ENCODE assay signal across 11 mouse cellular contexts in genomic region chr10:105783766-105784165, GRCm38 (mm10). TPM values are rescaled to one million over a fixed set of nuclear protein-coding genes. Genes with fewer than 3 reads are reported as not detected.
DNase-seq lines count a peak whose midpoint lies in the region; ATAC-seq lines count a peak whose summit lies in the region.
"Had no signal": no experiment of that assay in that cellular context is flagged by ENCODE, and none has a peak within 500 bp of the region (broad histone marks: within the 10 kb centered on the region; RNA-seq: fewer than 3 reads in every experiment).

No protein-coding gene starts in this region.

- peak; percentile 62; the same call in 1 of the 2 replicates for ATAC-seq in lung, embryonic 15.5 days (ENCODE audit: borderline replicate concordance, extremely low read depth, low FRiP score, low TSS enrichment)

- H3K9me3 ChIP-seq in lung, embryonic 15.5 days: no peaks in the 10 kb centered on the region
- H3K9me3 ChIP-seq in embryonic facial prominence, embryonic 10.5 days: no peaks in the 10 kb centered on the region
- H3K9me3 ChIP-seq: limb, embryonic 13.5 days had no signal

- no peaks in the 10 kb centered on the region for H3K27me3 ChIP-seq in lung, embryonic 15.5 days
- no peaks in the 10 kb centered on the region for H3K27me3 ChIP-seq in embryonic facial prominence, embryonic 10.5 days (replicated peaks; ENCODE audit: low read depth, poor library complexity, severe bottlenecking)
- H3K27me3 ChIP-seq: limb, embryonic 13.5 days had no signal

- no peak overlapping the region for H3K4me2 ChIP-seq in lung, embryonic 15.5 days
- H3K4me2 ChIP-seq: limb, embryonic 13.5 days had no signal

- 58% methylated on average over 8 of the region's 8 CpGs for WGBS in lung, embryonic 15.5 days
- 92% methylated on average over 8 of the region's 8 CpGs for WGBS in embryonic facial prominence, embryonic 10.5 days

- H3K27ac ChIP-seq in lung, embryonic 15.5 days: no peak overlapping the region
- no peak overlapping the region for H3K27ac ChIP-seq in embryonic facial prominence, embryonic 10.5 days (replicated peaks)
- H3K27ac ChIP-seq: limb, embryonic 13.5 days had no signal

- DNase-seq in heart, postnatal 14 days: peak; percentile 21 to 53
- DNase-seq in heart, adult 11 months: no peak
- peak; percentile 62 to 66 for DNase-seq in right cerebral cortex, postnatal 10 days (ENCODE audit: low spot score in 2 of 2)
- DNase-seq in right cerebral cortex, postnatal 4 days: no peak
- DNase-seq in testis, postnatal 14 days (ENCODE audit: low spot score): peak; percentile 12
- DNase-seq in cerebellum, adult 8-10 months: no peak
- DNase-seq in embryonic facial prominence, embryonic 10.5 days (ENCODE audit: low spot score): no peak
- DNase-seq: adrenal gland, postnatal 10 days; kidney, adult 2 months had no signal

- intact Hi-C loops in heart, postnatal 14 days (cut with DNase I): no loop called here

- H3K9ac ChIP-seq in lung, embryonic 15.5 days: no peak overlapping the region
- H3K9ac ChIP-seq: limb, embryonic 13.5 days had no signal

- no peaks in the 10 kb centered on the region for H3K4me1 ChIP-seq in lung, embryonic 15.5 days
- no peaks in the 10 kb centered on the region for H3K4me1 ChIP-seq in embryonic facial prominence, embryonic 10.5 days
- H3K4me1 ChIP-seq: limb, embryonic 13.5 days had no signal

- H3K4me3 ChIP-seq in lung, embryonic 15.5 days: no peak overlapping the region
- H3K4me3 ChIP-seq in embryonic facial prominence, embryonic 10.5 days: no peak overlapping the region
- H3K4me3 ChIP-seq: limb, embryonic 13.5 days had no signal

- no peaks in the 10 kb centered on the region for H3K36me3 ChIP-seq in lung, embryonic 15.5 days
- H3K36me3 ChIP-seq in embryonic facial prominence, embryonic 10.5 days (replicated peaks): no peaks in the 10 kb centered on the region

RNA-seq across cellular contexts. Expression of gene Ccdc59, which starts 57.1 kb away (rescaled TPM):
- 1 to 10 TPM; 9.7 to 9.8 TPM for total RNA-seq in heart, postnatal 14 days (2021)
- 54.1 and 60.2 TPM in 2 replicates for polyA plus RNA-seq in lung, embryonic 15.5 days (2015; fragmentation: Nextera tagmentation; extraction: Ambion mirVana)
- polyA plus RNA-seq in embryonic facial prominence, embryonic 10.5 days (2016; fragmentation: Nextera tagmentation; extraction: Ambion mirVana): 55.6 and 57.6 TPM in 2 replicates

RNA-seq across cellular contexts. Expression of gene Mettl25, which starts 57.4 kb away (rescaled TPM):
- total RNA-seq in heart, postnatal 14 days (2021): 1 to 10 TPM; 4.7 to 5.5 TPM
- 12.6 and 13.1 TPM in 2 replicates for polyA plus RNA-seq in lung, embryonic 15.5 days (2015; fragmentation: Nextera tagmentation; extraction: Ambion mirVana)
- polyA plus RNA-seq in embryonic facial prominence, embryonic 10.5 days (2016; fragmentation: Nextera tagmentation; extraction: Ambion mirVana): 13.1 and 13.9 TPM in 2 replicates

Comparison
In these comparisons a context has a peak if more than half of its experiments do, and no peak if none do; other contexts are left out.
1. DNase-seq: peak in heart, postnatal 14 days (2 of 2), right cerebral cortex, postnatal 10 days (2 of 2) and testis, postnatal 14 days (single experiment); none in heart, adult 11 months (single experiment), right cerebral cortex, postnatal 4 days (single experiment), cerebellum, adult 8-10 months (single experiment) and embryonic facial prominence, embryonic 10.5 days (single experiment).